Mouse (Mus musculus): Measurements from ENCODE around the gene Eif4ebp2.

DNA sequence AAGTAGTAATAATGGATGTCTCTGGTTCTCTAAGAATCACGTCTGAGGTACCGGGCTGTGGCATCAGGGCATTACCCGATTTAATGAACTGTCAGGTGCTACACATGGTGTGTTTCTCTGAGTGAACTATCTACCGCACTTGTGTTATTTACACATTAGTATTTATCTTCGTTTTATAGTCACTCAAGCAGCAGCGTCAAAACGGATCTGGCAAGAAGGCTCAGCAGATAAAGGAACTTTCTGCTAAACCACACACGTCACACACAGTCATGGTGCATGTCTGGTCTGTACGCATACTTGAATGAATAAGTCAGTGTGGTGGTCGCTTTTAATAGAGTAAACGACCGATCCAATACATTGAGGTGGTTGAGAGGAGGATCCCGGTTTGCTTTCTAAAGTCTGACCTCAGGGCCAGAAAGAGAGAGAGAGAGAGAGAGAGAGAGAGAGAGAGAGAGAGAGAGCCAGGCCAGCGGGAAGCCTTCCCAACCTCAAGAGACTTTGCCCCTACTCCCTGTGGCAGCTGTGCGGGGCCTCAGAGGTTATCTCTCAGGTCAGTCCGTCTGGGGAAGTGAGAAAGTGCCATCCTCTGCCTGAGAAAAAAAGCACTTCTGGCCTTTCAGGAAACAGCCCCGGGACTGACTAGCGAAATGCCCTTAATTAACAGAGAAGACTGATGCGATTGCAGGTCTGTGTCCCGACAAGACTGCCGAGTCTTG lies 39.4 kb downstream of the Eif4ebp2 start:
- TF ChIP-seq POLR2A (IDR thresholded peaks at IDR 0.05; ENCODE audit: low read depth, low read length) (no peak), CTCF (conservative IDR thresholded peaks at IDR 0.05; ENCODE audit: insufficient read depth, insufficient read length, low read depth, low read length) (no peak)

Measured in kidney, adult 2 months (tissue).